Comparison of ENCODE assay signal across 26 mouse cellular contexts in the genomic region with DNA sequence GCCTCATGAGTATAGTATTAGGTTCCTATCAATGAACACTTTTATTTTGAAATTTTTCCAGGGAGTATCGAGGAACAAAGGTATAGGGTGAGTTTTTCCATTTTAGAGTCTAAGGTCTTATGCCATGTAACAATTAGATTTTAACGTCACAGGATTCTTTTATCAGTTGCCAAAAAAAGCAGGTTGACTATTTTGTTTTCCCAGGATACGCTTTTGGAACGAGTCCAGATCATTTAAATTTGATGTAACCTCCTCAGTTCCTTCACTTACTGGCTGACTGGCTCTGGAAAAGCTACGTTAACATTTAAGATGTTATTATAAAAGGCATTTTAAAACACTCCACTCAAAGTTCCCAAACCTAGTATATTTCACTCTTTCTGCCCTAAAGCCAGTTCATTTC. TPM values are rescaled to one million over a fixed set of nuclear protein-coding genes. Genes with fewer than 3 reads are reported as not detected.
DNase-seq lines count a peak whose midpoint lies in the region; ATAC-seq and TF ChIP-seq lines count a peak whose summit lies in the region.
"Had no signal": no experiment of that assay in that cellular context is flagged by ENCODE, and none has a peak within 500 bp of the region (broad histone marks: within the 10 kb centered on the region; RNA-seq: fewer than 3 reads in every experiment).

No protein-coding gene starts in this region.

- ATAC-seq in forebrain, embryonic 15.5 days (replicated peaks) = no peak
- ATAC-seq in forebrain, postnatal 0 days = no peak
- no peak for ATAC-seq in hindbrain, embryonic 15.5 days (ENCODE audit: low FRiP score, low read depth)
- no peak for ATAC-seq in hindbrain, embryonic 16.5 days
- ATAC-seq in midbrain, embryonic 14.5 days (ENCODE audit: low FRiP score, low TSS enrichment) = no peak
- no peak for ATAC-seq in midbrain, embryonic 13.5 days
- peak; percentile 57; the same call in 1 of the 2 replicates for ATAC-seq in limb, embryonic 13.5 days (ENCODE audit: low FRiP score, low read depth)
- ATAC-seq: activated CD4-positive, CD25-positive, alpha-beta regulatory T cell, adult 4 months; intestine, embryonic 15.5 days; Patski had no signal

- 37% methylated on average over 5 of the region's 5 CpGs for WGBS in forebrain, embryonic 15.5 days
- WGBS in forebrain, postnatal 0 days = 25% methylated on average over 5 of the region's 5 CpGs
- 49% methylated on average over 5 of the region's 5 CpGs for WGBS in hindbrain, embryonic 15.5 days
- WGBS in hindbrain, embryonic 16.5 days = 45% methylated on average over 5 of the region's 5 CpGs
- WGBS in midbrain, embryonic 14.5 days = 66% methylated on average over 5 of the region's 5 CpGs
- 75% methylated on average over 5 of the region's 5 CpGs for WGBS in midbrain, embryonic 13.5 days
- 27% methylated on average over 5 of the region's 5 CpGs for WGBS in limb, embryonic 13.5 days

- no peak for TF ChIP-seq CTCF in forebrain, postnatal 0 days (IDR thresholded peaks at IDR 0.05; ENCODE audit: low read depth)

- H3K27me3 ChIP-seq in forebrain, embryonic 15.5 days = no peaks in the 10 kb centered on the region
- no peaks in the 10 kb centered on the region for H3K27me3 ChIP-seq in forebrain, postnatal 0 days (ENCODE audit: insufficient read depth, low read length)
- H3K27me3 ChIP-seq in hindbrain, embryonic 15.5 days = no peaks in the 10 kb centered on the region
- no peaks in the 10 kb centered on the region for H3K27me3 ChIP-seq in hindbrain, embryonic 16.5 days (replicated peaks; ENCODE audit: control insufficient read depth, insufficient read depth, low read length)
- H3K27me3 ChIP-seq in midbrain, embryonic 14.5 days (ENCODE audit: control insufficient read depth, insufficient read depth, low read length) = no peaks in the 10 kb centered on the region
- no peaks in the 10 kb centered on the region for H3K27me3 ChIP-seq in midbrain, embryonic 13.5 days
- H3K27me3 ChIP-seq in limb, embryonic 13.5 days = no peaks in the 10 kb centered on the region
- H3K27me3 ChIP-seq: CH12.LX; embryonic facial prominence, embryonic 12.5 days; heart, embryonic 12.5 days; intestine, embryonic 15.5 days; Patski had no signal

- H3K36me3 ChIP-seq in forebrain, embryonic 15.5 days = 0 out of 2 replicates have a peak, but pooled peaks cover 2% of the 10 kb centered on the region
- H3K36me3 ChIP-seq in forebrain, postnatal 0 days (ENCODE audit: insufficient read depth) = no peaks in the 10 kb centered on the region
- H3K36me3 ChIP-seq in hindbrain, embryonic 15.5 days = no peaks in the 10 kb centered on the region
- H3K36me3 ChIP-seq in hindbrain, embryonic 16.5 days (ENCODE audit: control insufficient read depth, insufficient read depth, low read length) = no peaks in the 10 kb centered on the region
- H3K36me3 ChIP-seq in midbrain, embryonic 14.5 days (ENCODE audit: control insufficient read depth, insufficient read depth, low read length) = no peaks in the 10 kb centered on the region
- H3K36me3 ChIP-seq in midbrain, embryonic 13.5 days = no peaks in the 10 kb centered on the region
- no peaks in the 10 kb centered on the region for H3K36me3 ChIP-seq in limb, embryonic 13.5 days
- H3K36me3 ChIP-seq: embryonic facial prominence, embryonic 12.5 days; intestine, embryonic 15.5 days had no signal

- H3K27ac ChIP-seq in forebrain, embryonic 15.5 days (replicated peaks) = peak overlapping the region; percentile 38; the same call in 1 of the 2 replicates
- H3K27ac ChIP-seq in forebrain, postnatal 0 days (ENCODE audit: low read depth, low read length) = no peak overlapping the region
- peak overlapping the region; percentile 45; the same call in 1 of the 2 replicates for H3K27ac ChIP-seq in hindbrain, embryonic 15.5 days (replicated peaks)
- no peak overlapping the region for H3K27ac ChIP-seq in hindbrain, embryonic 16.5 days (ENCODE audit: low read depth, low read length)
- no peak overlapping the region for H3K27ac ChIP-seq in midbrain, embryonic 14.5 days (replicated peaks; ENCODE audit: low read depth, low read length)
- H3K27ac ChIP-seq in midbrain, embryonic 13.5 days = no peak overlapping the region
- H3K27ac ChIP-seq in limb, embryonic 13.5 days = no peak overlapping the region
- H3K27ac ChIP-seq: embryonic facial prominence, embryonic 12.5 days; gastrocnemius, adult 2 months; intestine, embryonic 15.5 days had no signal

- H3K4me1 ChIP-seq in forebrain, embryonic 15.5 days = peaks cover 10% of the 10 kb centered on the region
- no peaks in the 10 kb centered on the region for H3K4me1 ChIP-seq in forebrain, postnatal 0 days (ENCODE audit: insufficient read depth)
- peaks cover 4% of the 10 kb centered on the region; the same call in 1 of the 2 replicates for H3K4me1 ChIP-seq in hindbrain, embryonic 15.5 days (replicated peaks)
- no peaks in the 10 kb centered on the region for H3K4me1 ChIP-seq in hindbrain, embryonic 16.5 days (ENCODE audit: control insufficient read depth, insufficient read depth, low read depth, low read length)
- H3K4me1 ChIP-seq in midbrain, embryonic 14.5 days (ENCODE audit: control insufficient read depth, insufficient read depth, low read length) = 0 out of 2 replicates have a peak, but pooled peaks cover 4% of the 10 kb centered on the region
- H3K4me1 ChIP-seq in midbrain, embryonic 13.5 days (replicated peaks) = no peaks in the 10 kb centered on the region; the same call in 1 of the 2 replicates
- H3K4me1 ChIP-seq in limb, embryonic 13.5 days = peaks cover 8% of the 10 kb centered on the region
- H3K4me1 ChIP-seq: embryonic facial prominence, embryonic 12.5 days; heart, embryonic 12.5 days; intestine, embryonic 15.5 days had no signal

- no peak overlapping the region for H3K9ac ChIP-seq in forebrain, embryonic 15.5 days (replicated peaks)
- no peak overlapping the region for H3K9ac ChIP-seq in forebrain, postnatal 0 days
- H3K9ac ChIP-seq in hindbrain, embryonic 15.5 days = no peak overlapping the region
- no peak overlapping the region for H3K9ac ChIP-seq in hindbrain, embryonic 16.5 days (ENCODE audit: low read depth, low read length)
- no peak overlapping the region for H3K9ac ChIP-seq in midbrain, embryonic 14.5 days (replicated peaks; ENCODE audit: low read length)
- no peak overlapping the region for H3K9ac ChIP-seq in midbrain, embryonic 13.5 days (replicated peaks)
- H3K9ac ChIP-seq in limb, embryonic 13.5 days = no peak overlapping the region
- H3K9ac ChIP-seq: embryonic facial prominence, embryonic 12.5 days; heart, embryonic 12.5 days; intestine, embryonic 15.5 days had no signal

- DNase-seq in forebrain, postnatal 0 days = no peak
- DNase-seq in midbrain, embryonic 14.5 days = peak; percentile 43
- DNase-seq in cerebellum, postnatal 25 days = no peak
- DNase-seq: adrenal gland, postnatal 14 days; cerebellum, adult 18-20 months; embryo, embryonic 11 days; gastrocnemius, adult 2 months; gastrocnemius, postnatal 25 days; kidney, adult 18-20 months had no signal

- no peaks in the 10 kb centered on the region for H3K9me3 ChIP-seq in forebrain, embryonic 15.5 days
- no peaks in the 10 kb centered on the region for H3K9me3 ChIP-seq in forebrain, postnatal 0 days (ENCODE audit: low read length)
- H3K9me3 ChIP-seq in hindbrain, embryonic 15.5 days = no peaks in the 10 kb centered on the region
- H3K9me3 ChIP-seq in hindbrain, embryonic 16.5 days (ENCODE audit: control insufficient read depth, low read length) = no peaks in the 10 kb centered on the region
- H3K9me3 ChIP-seq in midbrain, embryonic 14.5 days (ENCODE audit: control insufficient read depth, low read length) = no peaks in the 10 kb centered on the region
- H3K9me3 ChIP-seq in midbrain, embryonic 13.5 days = no peaks in the 10 kb centered on the region
- no peaks in the 10 kb centered on the region for H3K9me3 ChIP-seq in limb, embryonic 13.5 days
- H3K9me3 ChIP-seq: embryonic facial prominence, embryonic 12.5 days; heart, embryonic 12.5 days; intestine, embryonic 15.5 days had no signal

- H3K4me2 ChIP-seq in forebrain, embryonic 15.5 days (replicated peaks) = no peak overlapping the region
- H3K4me2 ChIP-seq in forebrain, postnatal 0 days (ENCODE audit: low read depth) = no peak overlapping the region
- no peak overlapping the region for H3K4me2 ChIP-seq in hindbrain, embryonic 15.5 days
- no peak overlapping the region for H3K4me2 ChIP-seq in hindbrain, embryonic 16.5 days (ENCODE audit: low read length)
- no peak overlapping the region for H3K4me2 ChIP-seq in midbrain, embryonic 14.5 days (ENCODE audit: low read length)
- H3K4me2 ChIP-seq in midbrain, embryonic 13.5 days (replicated peaks) = no peak overlapping the region
- H3K4me2 ChIP-seq in limb, embryonic 13.5 days (replicated peaks) = no peak overlapping the region
- H3K4me2 ChIP-seq: embryonic facial prominence, embryonic 12.5 days; heart, embryonic 12.5 days; intestine, embryonic 15.5 days had no signal

- no peak overlapping the region for H3K4me3 ChIP-seq in forebrain, embryonic 15.5 days
- H3K4me3 ChIP-seq in forebrain, postnatal 0 days (ENCODE audit: low read depth, low read length) = no peak overlapping the region
- H3K4me3 ChIP-seq in hindbrain, embryonic 15.5 days = no peak overlapping the region
- H3K4me3 ChIP-seq in hindbrain, embryonic 16.5 days (ENCODE audit: low read length) = no peak overlapping the region
- no peak overlapping the region for H3K4me3 ChIP-seq in midbrain, embryonic 14.5 days (replicated peaks; ENCODE audit: low read depth, low read length)
- H3K4me3 ChIP-seq in midbrain, embryonic 13.5 days (replicated peaks) = no peak overlapping the region
- no peak overlapping the region for H3K4me3 ChIP-seq in limb, embryonic 13.5 days
- H3K4me3 ChIP-seq: embryonic facial prominence, embryonic 12.5 days; gastrocnemius, adult 2 months; heart, embryonic 12.5 days; intestine, embryonic 15.5 days had no signal

RNA-seq across cellular contexts. Expression of a gene that starts 20.8 kb away (rescaled TPM):
- not detected in 2 replicates for polyA plus RNA-seq in forebrain, embryonic 15.5 days (2015; fragmentation: Nextera tagmentation; extraction: Ambion mirVana)
- total RNA-seq in forebrain, postnatal 0 days (2014; rRNA removed) = not detected in 2 replicates
- not detected in 2 replicates for polyA plus RNA-seq in forebrain, postnatal 0 days (2015; fragmentation: Nextera tagmentation; extraction: Ambion mirVana)
- polyA plus RNA-seq in hindbrain, embryonic 15.5 days (2015; fragmentation: Nextera tagmentation; extraction: Ambion mirVana) = not detected in 2 replicates
- polyA plus RNA-seq in hindbrain, embryonic 16.5 days (2015; fragmentation: Nextera tagmentation; extraction: Ambion mirVana) = not detected in 2 replicates
- polyA plus RNA-seq in midbrain, embryonic 14.5 days (2014; fragmentation: Nextera tagmentation; extraction: Ambion mirVana) = not detected in 2 replicates
- polyA plus RNA-seq in midbrain, embryonic 13.5 days (2015; fragmentation: Nextera tagmentation; extraction: Ambion mirVana) = not detected in 2 replicates
- not detected in 2 replicates for polyA plus RNA-seq in limb, embryonic 13.5 days (2015; fragmentation: Nextera tagmentation; extraction: Ambion mirVana)
- total RNA-seq: adrenal gland, adult 18-20 months; adrenal gland, postnatal 14 days; CH12.LX; common myeloid progenitor, adult 5-6 weeks; gastrocnemius, adult 2 months; gastrocnemius, postnatal 25 days; granulocyte monocyte progenitor cell, adult 5-6 weeks; heart, adult 8-10 months; heart, postnatal 25 days had no signal
- polyA plus RNA-seq: activated CD4-positive, CD25-positive, alpha-beta regulatory T cell, adult 4 months; embryonic facial prominence, embryonic 12.5 days; heart, embryonic 12.5 days; heart, embryonic 16.5 days; intestine, embryonic 15.5 days; Patski had no signal

Comparison
In these comparisons a context has a peak if more than half of its experiments do, and no peak if none do; other contexts are left out.
1. H3K27ac ChIP-seq: peak in forebrain, embryonic 15.5 days (single experiment) and hindbrain, embryonic 15.5 days (single experiment); none in forebrain, postnatal 0 days (single experiment), hindbrain, embryonic 16.5 days (single experiment), midbrain, embryonic 14.5 days (single experiment), midbrain, embryonic 13.5 days (single experiment) and limb, embryonic 13.5 days (single experiment).